Mouse (Mus musculus): ENCODE results near the gene Ppp2r3a. TPM values are rescaled to one million over a fixed set of nuclear protein-coding genes. Genes with fewer than 3 reads are reported as not detected.

Ppp2r3a gene
- total and polyA plus RNA-seq, 3 experiments, result 1.1 to 3.0 TPM; not detected in 1

GRCm38 (mm10) chr9:101073041-101073986 lies 178.3 kb downstream of the Ppp2r3a start (continued):
- TF ChIP-seq UBTF (IDR thresholded peaks at IDR 0.05; ENCODE audit: borderline replicate concordance, insufficient read depth, low read depth, low read length) (no peak), HCFC1 (IDR thresholded peaks at IDR 0.05; ENCODE audit: low read depth, low read length) (peak; percentile 77), RAD21 (IDR thresholded peaks at IDR 0.05; ENCODE audit: low read depth, low read length) (no peak), MAX (IDR thresholded peaks at IDR 0.05; ENCODE audit: low read length) (peak; percentile 87), TBP (IDR thresholded peaks at IDR 0.05; ENCODE audit: low read depth, low read length) (no peak; the same call in 1 of the 2 replicates), MXI1 (IDR thresholded peaks at IDR 0.05; ENCODE audit: low read depth, low read length) (peak; percentile 96), ELF1 (IDR thresholded peaks at IDR 0.05; ENCODE audit: low read depth, low read length) (peak; percentile 78), POLR2AphosphoS5 (IDR thresholded peaks at IDR 0.05; ENCODE audit: borderline replicate concordance, low read depth, low read length) (no peak), MEF2A (IDR thresholded peaks at IDR 0.05; ENCODE audit: extremely low read depth, insufficient replicate concordance, low read depth, low read length, poor library complexity, severe bottlenecking) (peak; percentile 44; the same call in 1 of the 2 replicates), GABPA (IDR thresholded peaks at IDR 0.05; ENCODE audit: low read depth, low read length) (0 out of 2 replicates have a peak, but pooled peaks have one; percentile 5), SMC3 (IDR thresholded peaks at IDR 0.05; ENCODE audit: low read depth, low read length) (no peak), GATA1 (IDR thresholded peaks at IDR 0.05; ENCODE audit: low read depth, low read length) (no peak), ETS1 (IDR thresholded peaks at IDR 0.05; ENCODE audit: low read depth, low read length) (no peak)

GRCm38 (mm10) chr9:101072506-101072905 lies 179.1 kb downstream of the Ppp2r3a start:
- H3K4me3 ChIP-seq (ENCODE audit: control insufficient read depth in 1 of 2, insufficient read depth in 1 of 2, low read depth in 2 of 2, low read length in 2 of 2), result peak overlapping the region; percentile 49 to 64
- peak overlapping the region; percentile 98 for H3K9ac ChIP-seq (ENCODE audit: control insufficient read depth, low read depth, low read length, poor library complexity, severe bottlenecking)
- peak overlapping the region; percentile 58 for H3K27ac ChIP-seq (ENCODE audit: control insufficient read depth, low read depth, low read length)

More at GRCm38 (mm10) chr9:101072506-101072905, 179.1 kb downstream of the Ppp2r3a start:
- no peaks in the 10 kb centered on the region for H3K9me3 ChIP-seq (replicated peaks; ENCODE audit: insufficient read depth, low read length)
- H3K27me3 ChIP-seq (ENCODE audit: control insufficient read depth in 1 of 2, insufficient read depth in 2 of 2, low read length in 2 of 2), result no peaks in the 10 kb centered on the region
- TF ChIP-seq RCOR1 (IDR thresholded peaks at IDR 0.05; ENCODE audit: low read depth, low read length) (no peak), HCFC1 (IDR thresholded peaks at IDR 0.05; ENCODE audit: low read depth, low read length) (no peak), MAZ (IDR thresholded peaks at IDR 0.05; ENCODE audit: low read depth, low read length) (no peak), EP300 (IDR thresholded peaks at IDR 0.05; ENCODE audit: low read depth in 1 of 2, low read length in 2 of 2) (no peak), POLR2AphosphoS2 (IDR thresholded peaks at IDR 0.05; ENCODE audit: low read length) (no peak), UBTF (IDR thresholded peaks at IDR 0.05; ENCODE audit: borderline replicate concordance, insufficient read depth, low read depth, low read length) (no peak), USF2 (IDR thresholded peaks at IDR 0.05; ENCODE audit: borderline replicate concordance in 1 of 2, insufficient read depth in 1 of 2, low read depth in 1 of 2, low read length in 2 of 2) (no peak), MAX (IDR thresholded peaks at IDR 0.05; ENCODE audit: low read length) (no peak), ZKSCAN1 (IDR thresholded peaks at IDR 0.05; ENCODE audit: low read depth, low read length) (no peak), CHD2 (IDR thresholded peaks at IDR 0.05; ENCODE audit: low read length) (no peak), USF1 (IDR thresholded peaks at IDR 0.05; ENCODE audit: low read depth, low read length) (no peak), MYC (IDR thresholded peaks at IDR 0.05; ENCODE audit: low read depth, low read length) (no peak; the same call in 1 of the 2 replicates), CTCF (IDR thresholded peaks at IDR 0.05 in 2 of 3, conservative IDR thresholded peaks at IDR 0.05 in 1 of 3; ENCODE audit: control insufficient read depth in 1 of 3, insufficient read depth in 1 of 3, low read depth in 2 of 3, low read length in 3 of 3, poor library complexity in 1 of 3, severe bottlenecking in 1 of 3) (no peak)
- H3K4me1 ChIP-seq (ENCODE audit: control insufficient read depth in 1 of 2, insufficient read depth in 2 of 2, low read length in 2 of 2), result no peaks in the 10 kb centered on the region
- H3K79me2 ChIP-seq (ENCODE audit: control insufficient read depth, insufficient read depth, low read length, poor library complexity), result peaks cover 42% of the 10 kb centered on the region
- DNase-seq (ENCODE audit: low read depth, low spot score), result no peak
- peaks cover 0 to 4% of the 10 kb centered on the region in 2 experiments; a peak in 2 of 4 replicates for H3K36me3 ChIP-seq (ENCODE audit: control insufficient read depth in 1 of 2, insufficient read depth in 2 of 2, low read length in 2 of 2)
